Mouse (Mus musculus) A20 (cell line): Measurements from ENCODE around the gene Morc3.

Source experiments
- DNase-seq: peaks from one replicate; pipeline ENCODE4 v3.0.0-alpha.2; 2011; ENCODE audit warnings: low read depth, low spot score

Gene Morc3

DNA sequence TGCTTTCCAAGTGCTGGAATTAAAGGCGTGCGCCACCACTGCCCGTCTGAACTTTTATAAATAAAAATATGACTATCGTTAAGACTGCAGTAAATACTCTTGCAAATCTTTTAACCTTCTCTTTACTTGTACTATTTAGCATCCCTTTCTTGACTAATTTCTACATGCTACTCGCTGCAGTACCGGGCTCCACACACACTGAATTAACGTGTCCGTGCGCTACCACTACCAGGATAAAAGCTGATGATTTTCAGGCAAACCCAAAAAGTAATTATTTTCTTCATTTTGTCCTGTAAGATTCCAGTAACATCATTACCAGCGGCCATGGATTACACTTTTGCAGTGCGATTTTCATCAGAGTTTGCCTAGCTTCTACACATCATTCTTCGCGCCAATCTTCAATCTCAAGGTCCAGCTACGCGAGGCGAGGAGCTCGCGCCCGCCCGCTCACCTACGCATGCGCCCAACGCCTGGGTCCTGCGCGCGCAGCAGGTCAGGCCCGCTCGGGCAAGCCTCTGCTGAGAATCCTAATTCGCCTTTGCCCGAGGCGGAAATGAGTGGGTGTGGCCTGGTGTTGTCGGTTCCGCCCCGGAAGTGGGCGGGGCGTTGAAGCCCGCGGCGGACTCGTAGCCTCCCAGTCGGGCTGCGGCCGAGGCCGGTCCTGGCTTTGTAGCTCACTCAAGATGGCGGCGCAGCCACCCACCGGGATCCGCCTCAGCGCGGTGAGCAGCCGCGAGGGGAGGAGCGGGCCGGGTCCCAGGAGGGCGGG lies at the start of gene Morc3:
TSS of gene Morc3 (plus strand) at position 495 of the 769 bp plus-strand sequence.
- DNase-seq, result peak; percentile 100

GRCm38 (mm10) chr16:93784175-93784574 lies 47.7 kb upstream of the Morc3 start:
- no peak for DNase-seq

DNA sequence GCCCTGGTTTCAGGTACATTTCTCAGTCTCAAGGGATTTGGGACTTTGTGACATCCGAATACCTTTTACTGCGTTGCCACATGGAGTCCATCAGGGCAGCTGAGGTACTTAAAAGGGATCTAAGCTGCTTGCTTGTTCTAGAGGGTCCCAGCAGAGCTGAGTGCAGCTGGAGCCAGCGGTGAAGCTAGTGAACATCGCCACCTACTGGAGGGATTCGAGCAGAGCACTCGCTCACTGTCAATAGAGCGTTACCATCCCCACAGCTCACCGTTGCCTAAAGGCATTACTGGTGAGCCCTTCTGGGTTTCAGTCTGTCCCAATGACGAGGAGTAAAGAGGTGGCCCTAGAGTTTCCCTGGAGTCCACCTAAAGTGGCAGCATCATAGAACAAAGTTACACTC lies 46.1 kb upstream of the Morc3 start:
- peak; percentile 79 for DNase-seq

DNA sequence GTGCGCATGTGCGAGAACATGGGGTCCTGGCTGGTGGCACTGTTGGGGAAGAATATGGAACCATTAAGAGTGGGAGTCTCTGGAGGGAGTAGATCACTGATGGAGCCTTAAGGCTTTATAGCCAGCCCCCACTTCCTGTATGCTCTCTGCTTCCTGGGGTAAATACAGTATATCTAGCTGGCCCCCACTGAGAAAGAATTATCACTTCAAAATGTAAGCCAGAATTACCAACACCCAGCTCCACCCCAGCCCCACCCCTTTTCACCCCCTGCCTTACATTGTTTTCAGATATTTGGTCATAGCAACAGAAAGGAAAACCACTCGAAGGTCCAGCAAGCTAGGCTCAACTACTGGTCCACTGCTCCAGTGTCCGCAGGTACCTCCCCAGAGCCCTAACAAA lies 43.5 kb upstream of the Morc3 start:
- no peak for DNase-seq

DNA sequence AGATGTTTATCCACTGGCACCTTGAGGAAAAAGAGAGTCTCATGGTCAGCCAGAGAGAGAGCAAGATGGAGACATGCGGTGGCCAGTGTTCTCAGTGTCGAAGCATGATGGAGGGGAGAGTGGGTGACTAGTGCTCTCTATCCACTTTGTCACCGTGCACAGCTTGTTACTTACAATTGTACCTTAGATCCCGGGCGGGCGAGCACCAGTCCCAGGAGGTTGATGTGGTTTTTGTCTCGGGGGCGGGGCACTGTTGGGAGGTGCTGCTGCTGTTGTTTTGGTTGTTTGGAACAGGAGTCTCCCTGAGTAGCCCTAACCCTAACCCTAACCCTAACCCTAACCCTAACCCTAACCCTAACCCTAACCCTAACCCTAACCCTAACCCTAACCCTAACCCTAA lies 43.0 kb upstream of the Morc3 start:
- DNase-seq, result no peak

- DNase-seq, result peak; percentile 85
These were observed 41.8 kb upstream of the Morc3 start for GRCm38 (mm10) chr16:93789971-93790755.

GRCm38 (mm10) chr16:93792981-93793630 lies 38.8 kb upstream of the Morc3 start:
- no peak for DNase-seq

GRCm38 (mm10) chr16:93794845-93795244 lies 37.1 kb upstream of the Morc3 start:
- no peak for DNase-seq

DNA sequence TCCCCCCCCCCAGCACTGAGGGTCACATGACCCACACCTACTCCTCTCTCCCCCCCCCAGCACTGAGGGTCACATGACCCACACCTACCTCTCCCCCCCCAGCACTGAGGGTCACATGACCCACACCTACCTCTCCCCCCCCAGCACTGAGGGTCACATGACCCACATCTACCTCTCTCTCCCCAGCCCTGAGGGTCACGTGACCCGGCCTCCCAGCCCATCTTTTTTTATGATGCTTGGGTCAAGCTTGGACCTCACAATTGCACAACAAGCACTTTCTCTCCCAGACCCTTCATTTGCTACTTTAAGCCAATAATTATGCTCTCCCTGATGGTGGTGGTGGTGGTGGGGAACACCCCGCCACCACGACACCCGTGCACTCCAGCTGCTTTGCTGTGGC lies 36.5 kb upstream of the Morc3 start:
- no peak for DNase-seq

DNA sequence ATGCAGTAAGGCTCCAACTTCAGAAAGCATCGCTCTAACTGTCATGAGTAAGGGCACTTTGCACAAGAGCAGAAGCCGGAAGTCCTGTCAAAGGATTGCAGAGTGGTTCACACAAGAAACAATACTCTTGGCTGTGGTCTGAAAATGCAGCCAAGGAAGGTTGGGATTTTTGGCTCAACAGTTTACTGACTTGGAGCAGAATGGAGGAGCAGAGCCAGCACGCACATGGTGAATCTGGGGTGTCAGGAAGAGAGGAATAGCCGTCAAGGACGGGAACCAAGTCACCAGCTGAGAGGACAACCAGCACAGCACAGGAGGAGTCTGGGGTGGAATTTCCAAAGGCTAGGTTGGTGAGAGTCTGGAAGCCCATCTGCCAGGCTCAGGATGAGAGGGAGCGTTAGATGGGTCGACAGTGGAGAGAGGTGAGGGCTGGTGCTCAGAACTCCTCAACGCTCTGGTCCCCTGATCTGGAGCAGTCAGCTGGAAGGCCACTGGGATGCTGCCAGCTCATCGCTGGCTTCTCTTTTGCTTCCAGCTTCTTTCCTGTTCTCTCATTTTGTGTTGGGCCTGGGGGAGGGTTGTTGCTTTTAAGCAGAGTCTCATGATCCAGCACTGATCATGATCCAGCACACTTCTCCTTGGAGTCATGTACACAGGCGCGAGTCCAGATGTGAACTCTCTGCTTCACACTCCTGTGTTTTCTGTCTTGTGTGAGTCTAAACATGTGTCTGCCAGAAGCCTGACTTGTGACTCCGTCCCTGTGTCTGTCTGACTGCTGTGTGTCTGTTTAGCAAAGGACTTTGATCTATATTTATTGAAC lies 34.7 kb upstream of the Morc3 start:
- no peak for DNase-seq

DNA sequence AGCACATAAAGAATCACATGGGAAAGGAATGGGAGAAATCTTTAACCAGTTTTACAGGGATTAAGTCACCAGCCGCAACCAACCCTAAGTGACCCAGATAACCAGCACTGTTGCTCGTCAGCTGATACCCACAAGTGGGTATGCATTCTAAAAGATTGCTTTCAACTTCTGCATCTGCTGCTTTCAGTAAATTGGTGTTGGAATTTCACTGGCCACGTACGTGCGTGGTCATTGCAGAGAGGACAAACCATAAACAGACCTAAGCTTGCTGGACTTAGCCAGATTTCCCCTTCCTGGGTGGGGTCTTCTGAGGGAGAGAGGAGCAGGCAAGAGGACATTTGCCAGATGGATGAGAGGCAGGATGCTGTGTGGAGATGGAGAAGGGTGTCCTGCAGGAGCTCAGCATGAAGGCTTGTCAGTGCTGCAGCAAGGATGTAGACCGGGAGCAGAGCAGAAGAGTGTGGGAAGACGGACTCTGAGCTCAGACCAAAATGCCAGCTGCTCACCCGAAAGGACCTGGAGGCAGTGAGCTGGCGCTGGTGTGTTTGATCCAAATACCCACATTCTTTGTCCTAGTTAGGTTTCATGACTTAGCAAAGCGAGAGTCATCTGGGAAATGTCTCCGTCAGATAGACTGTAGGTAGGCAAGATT lies 34.0 kb upstream of the Morc3 start:
- no peak for DNase-seq

- DNase-seq, result peak; percentile 86
These were observed 33.3 kb upstream of the Morc3 start for GRCm38 (mm10) chr16:93798623-93799022.

GRCm38 (mm10) chr16:93799071-93799470 lies 32.9 kb upstream of the Morc3 start:
- no peak for DNase-seq

GRCm38 (mm10) chr16:93799936-93800335 lies 32.0 kb upstream of the Morc3 start:
- DNase-seq, result no peak

GRCm38 (mm10) chr16:93807167-93807566 lies 24.8 kb upstream of the Morc3 start:
- DNase-seq, result peak; percentile 38

DNA sequence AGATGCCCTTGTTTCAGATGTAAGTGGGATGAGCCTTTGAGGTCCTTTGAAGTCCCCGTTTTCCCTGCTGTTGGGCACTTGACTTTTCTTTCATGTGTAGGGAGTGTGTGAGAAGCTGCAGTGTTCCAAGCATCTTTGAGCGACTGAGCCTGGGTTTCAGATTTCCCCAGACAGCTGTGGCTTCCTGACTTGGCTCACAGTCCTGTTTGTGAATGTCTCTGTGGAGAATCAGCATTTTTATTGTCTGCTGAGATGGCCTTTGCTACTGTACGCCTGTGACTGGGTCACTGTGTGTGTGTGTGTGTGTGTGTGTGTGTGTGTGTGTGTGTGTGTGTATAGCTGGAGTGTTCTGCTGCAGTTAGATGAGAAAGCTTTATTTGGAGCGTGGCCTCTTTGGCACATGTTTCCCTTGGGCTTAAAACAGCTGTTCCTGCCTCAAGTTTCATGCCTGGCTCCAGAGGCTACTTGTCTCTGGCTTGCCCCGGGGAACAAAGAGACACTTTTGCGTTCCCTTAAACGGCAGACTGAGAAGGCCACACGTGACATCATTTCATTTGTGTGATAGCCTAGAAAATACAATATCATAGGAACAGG lies 23.9 kb upstream of the Morc3 start:
- no peak for DNase-seq

DNA sequence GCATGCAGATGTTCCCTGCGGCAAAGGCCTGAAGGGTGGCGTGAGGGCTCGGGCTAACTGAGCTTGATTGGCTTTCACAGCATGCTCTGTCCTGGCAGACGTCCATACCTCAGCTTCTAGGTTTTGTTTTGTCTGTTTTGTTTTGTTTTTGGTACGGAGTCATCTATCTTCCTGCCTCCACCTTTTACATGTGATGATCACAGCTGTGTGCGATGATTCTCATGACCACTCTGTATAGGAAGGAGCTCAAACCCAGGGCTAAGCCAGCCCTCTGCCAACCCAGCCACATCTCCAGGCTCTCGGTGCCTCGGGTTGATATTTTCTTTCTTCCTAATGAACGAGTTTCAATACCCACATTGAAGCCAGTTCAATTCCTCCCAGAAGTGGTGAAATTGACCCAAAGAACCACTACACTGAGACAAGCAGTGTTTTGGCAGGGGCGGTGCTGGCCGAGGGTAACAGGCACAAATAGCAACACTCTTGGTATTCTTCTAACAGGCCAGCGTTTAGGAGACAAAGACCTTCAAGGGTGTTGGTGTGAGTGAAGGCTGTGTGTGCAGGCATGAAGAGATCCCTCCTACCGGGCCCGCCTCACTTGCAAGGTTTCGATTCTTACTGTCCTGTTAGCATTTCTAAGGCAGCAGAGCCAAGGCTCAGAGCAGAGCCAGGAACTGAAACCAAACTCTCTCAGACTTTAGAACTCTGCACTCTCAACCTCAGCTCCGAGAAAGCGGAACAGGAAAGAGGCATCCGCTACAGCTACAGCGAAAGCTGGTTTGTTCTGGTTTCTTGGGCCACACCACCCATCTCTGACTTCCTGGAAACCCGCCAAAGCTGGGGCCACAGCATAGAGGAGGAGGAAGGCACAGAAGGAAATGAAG lies 15.8 kb upstream of the Morc3 start:
- DNase-seq, result peak; percentile 95

DNA sequence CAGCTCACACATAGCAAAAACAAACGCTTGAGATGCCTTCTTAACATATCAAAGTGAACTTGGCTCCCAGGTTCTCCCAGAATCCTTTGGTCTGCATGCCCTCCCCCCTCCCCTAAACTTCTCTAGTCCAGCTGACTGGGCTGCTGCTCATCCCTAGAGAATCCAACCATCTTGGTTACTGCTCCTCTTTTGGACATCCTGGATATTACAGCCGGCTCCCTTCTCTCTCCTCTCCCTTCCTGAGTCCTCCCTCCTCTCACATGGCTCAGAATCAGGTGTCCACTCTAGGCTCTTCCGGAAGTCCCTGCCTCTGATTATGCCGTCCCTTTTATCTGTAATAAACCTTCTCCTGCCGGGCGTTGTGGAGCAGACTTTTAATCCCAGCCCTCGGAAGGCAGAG lies 15.1 kb upstream of the Morc3 start:
- DNase-seq, result no peak

GRCm38 (mm10) chr16:93817371-93817770 lies 14.6 kb upstream of the Morc3 start:
- no peak for DNase-seq
